Mouse (Mus musculus) hindbrain, embryonic 11.5 days (tissue): ENCODE results near the gene Tspan3. TPM values are rescaled to one million over a fixed set of nuclear protein-coding genes. Genes with fewer than 3 reads are reported as not detected.

Experiments used
- ATAC-seq: fragments of 200-750 bp; cut with Nextera tagmentation; 2 replicates; pipeline ENCODE4 v1.8.0; 2017; ENCODE audit warnings: mild to moderate bottlenecking, moderate TSS enrichment, moderate library complexity; ENCODE audit not compliant: low FRiP score
- DNase-seq: peaks from one replicate; pipeline ENCODE4 v3.0.0-alpha.2; 2015; ENCODE audit warnings: low spot score
- H3K27ac ChIP-seq: fragments of 300-500 bp; sonication (generic); 2 replicates; pipeline ENCODE4 v1.5.1; 2014; ENCODE audit warnings: mild to moderate bottlenecking, low read depth, low read length
- H3K27me3 ChIP-seq: fragments of 300-500 bp; sonication (generic); 2 replicates; pipeline ENCODE4 v1.6.1; 2014; ENCODE audit warnings: mild to moderate bottlenecking, low read length, moderate library complexity, mixed read lengths; ENCODE audit not compliant: control insufficient read depth, insufficient read depth
- H3K36me3 ChIP-seq: fragments of 300-500 bp; sonication (generic); 2 replicates; pipeline ENCODE4 v1.6.1; 2014; ENCODE audit warnings: mild to moderate bottlenecking, low read length, moderate library complexity, mixed read lengths; ENCODE audit not compliant: control insufficient read depth, insufficient read depth
- H3K4me1 ChIP-seq: fragments of 300-500 bp; sonication (generic); replicated peaks from 2 replicates; pipeline ENCODE4 v1.6.1; 2014; ENCODE audit warnings: low read length, mixed read lengths; ENCODE audit not compliant: control insufficient read depth, insufficient read depth
- H3K4me2 ChIP-seq: fragments of 300-500 bp; sonication (generic); replicated peaks from 2 replicates; pipeline ENCODE4 v1.6.1; 2014; ENCODE audit warnings: mild to moderate bottlenecking, low read depth, low read length
- H3K4me3 ChIP-seq: fragments of 300-500 bp; sonication (generic); 2 replicates; pipeline ENCODE4 v1.5.1; 2014; ENCODE audit warnings: low read depth, low read length
- H3K9ac ChIP-seq: fragments of 300-500 bp; sonication (generic); 2 replicates; pipeline ENCODE4 v1.6.1; 2014; ENCODE audit warnings: low read depth, low read length
- H3K9me3 ChIP-seq: fragments of 300-500 bp; sonication (generic); 2 replicates; pipeline ENCODE4 v1.6.1; 2016; ENCODE audit warnings: low read length; ENCODE audit not compliant: control insufficient read depth
- WGBS: fragments of 180-500 bp; shearing (Covaris S2); extraction: QIAGEN DNeasy Blood & Tissue Kit; methylation state at CpG from one replicate; pipeline ENCODE4 v1.1.7; 2014; 5-methylcytosine and 5-hydroxymethylcytosine counted together
- polyA plus RNA-seq: library from polyadenylated mRNA; unstranded; fragments of >200 nt; fragmentation: Nextera tagmentation; extraction: Ambion mirVana; gene quantifications from 2 replicates; pipeline ENCODE4 v1.2.1, GENCODE M21; 2014

Gene Tspan3
- 529 and 555 TPM in 2 replicates for polyA plus RNA-seq

GRCm38 (mm10) chr9:56165377-56165776 lies at the start of gene Tspan3:
Tspan3 (minus strand) TSS chr9:56165477.
- H3K27me3 ChIP-seq: no peaks in the 10 kb centered on the region
- ATAC-seq: no peak
- no peak within 1 kb of the TSS for H3K4me3 ChIP-seq
- H3K9me3 ChIP-seq: no peaks in the 10 kb centered on the region
- no peak within 1 kb of the TSS for H3K27ac ChIP-seq
- WGBS: 94% methylated on average over 6 of the region's 6 CpGs
- no peak for DNase-seq
- H3K4me2 ChIP-seq: no peak within 1 kb of the TSS
- peaks cover 2% of the 10 kb centered on the region; the same call in 1 of the 2 replicates for H3K4me1 ChIP-seq
- no peak within 1 kb of the TSS for H3K9ac ChIP-seq
- H3K36me3 ChIP-seq: no peaks in the 10 kb centered on the region

- H3K4me2 ChIP-seq: peak overlapping the region; percentile 43
- H3K9ac ChIP-seq: peak overlapping the region; percentile 21; the same call in 1 of the 2 replicates
- peak overlapping the region; percentile 23 for H3K4me3 ChIP-seq
- no peak overlapping the region for H3K27ac ChIP-seq
- peak; percentile 66 for DNase-seq
- H3K36me3 ChIP-seq: no peaks in the 10 kb centered on the region
- H3K4me1 ChIP-seq: no peaks in the 10 kb centered on the region
- no peaks in the 10 kb centered on the region for H3K9me3 ChIP-seq
- WGBS: 15% methylated on average over 11 of the region's 11 CpGs
- H3K27me3 ChIP-seq: no peaks in the 10 kb centered on the region
- ATAC-seq: no peak
Measured at GRCm38 (mm10) chr9:56213451-56214291, 48.4 kb upstream of the Tspan3 start.

- Histone ChIP-seq H3K36me3 (no peaks in the 10 kb centered on the region), H3K9ac (no peak overlapping the region), H3K4me3 (no peak overlapping the region), H3K9me3 (no peaks in the 10 kb centered on the region), H3K4me2 (no peak overlapping the region), H3K4me1 (no peaks in the 10 kb centered on the region), H3K27me3 (no peaks in the 10 kb centered on the region), H3K27ac (no peak overlapping the region)
- ATAC-seq: no peak
- DNase-seq: no peak
- WGBS: 84% methylated on average over 8 of the region's 8 CpGs
Measured at GRCm38 (mm10) chr9:56208817-56209216, 43.5 kb upstream of the Tspan3 start.

- Histone ChIP-seq H3K36me3 (no peaks in the 10 kb centered on the region), H3K9ac (no peak overlapping the region), H3K9me3 (no peaks in the 10 kb centered on the region), H3K4me2 (no peak overlapping the region), H3K4me3 (no peak overlapping the region), H3K4me1 (no peaks in the 10 kb centered on the region), H3K27ac (no peak overlapping the region), H3K27me3 (no peaks in the 10 kb centered on the region)
- ATAC-seq (no peak), DNase-seq (no peak)
- WGBS: 89% methylated on average over 5 of the region's 5 CpGs
Measured at GRCm38 (mm10) chr9:56207516-56207915, 42.2 kb upstream of the Tspan3 start.

- Histone ChIP-seq H3K4me2 (no peak overlapping the region), H3K27me3 (no peaks in the 10 kb centered on the region), H3K4me1 (no peaks in the 10 kb centered on the region), H3K9me3 (no peaks in the 10 kb centered on the region), H3K36me3 (no peaks in the 10 kb centered on the region), H3K9ac (no peak overlapping the region), H3K27ac (no peak overlapping the region), H3K4me3 (no peak overlapping the region)
- ATAC-seq (no peak), DNase-seq (no peak)
- WGBS: 92% methylated on average over 10 of the region's 10 CpGs
Measured at GRCm38 (mm10) chr9:56207083-56207482, 41.8 kb upstream of the Tspan3 start.

GRCm38 (mm10) chr9:56205336-56205735 lies 40.1 kb upstream of the Tspan3 start:
- ATAC-seq (no peak), DNase-seq (no peak)
- no peaks in the 10 kb centered on the region for H3K36me3 ChIP-seq
- H3K4me3 ChIP-seq: no peak overlapping the region
- H3K4me1 ChIP-seq: no peaks in the 10 kb centered on the region
- H3K9me3 ChIP-seq: no peaks in the 10 kb centered on the region
- H3K9ac ChIP-seq: no peak overlapping the region
- H3K27me3 ChIP-seq: no peaks in the 10 kb centered on the region
- WGBS: 89% methylated on average over 11 of the region's 11 CpGs
- H3K27ac ChIP-seq: no peak overlapping the region
- H3K4me2 ChIP-seq: no peak overlapping the region

GRCm38 (mm10) chr9:56204316-56204715 lies 39.0 kb upstream of the Tspan3 start:
- H3K9me3 ChIP-seq: no peaks in the 10 kb centered on the region
- H3K36me3 ChIP-seq: no peaks in the 10 kb centered on the region
- H3K9ac ChIP-seq: no peak overlapping the region
- H3K4me3 ChIP-seq: no peak overlapping the region
- DNase-seq (no peak), ATAC-seq (no peak)
- no peaks in the 10 kb centered on the region for H3K4me1 ChIP-seq
- WGBS: 92% methylated on average over 4 of the region's 4 CpGs
- H3K27me3 ChIP-seq: no peaks in the 10 kb centered on the region
- H3K4me2 ChIP-seq: no peak overlapping the region
- H3K27ac ChIP-seq: no peak overlapping the region

GRCm38 (mm10) chr9:56200645-56201314 lies 35.5 kb upstream of the Tspan3 start:
- no peak for ATAC-seq
- Histone ChIP-seq H3K9me3 (no peaks in the 10 kb centered on the region), H3K9ac (no peak overlapping the region), H3K4me1 (no peaks in the 10 kb centered on the region), H3K4me2 (no peak overlapping the region), H3K27ac (no peak overlapping the region), H3K36me3 (no peaks in the 10 kb centered on the region), H3K27me3 (no peaks in the 10 kb centered on the region), H3K4me3 (no peak overlapping the region)
- peak; percentile 90 for DNase-seq
- WGBS: 44% methylated on average over 14 of the region's 14 CpGs
